Comparison of ENCODE assay signal across 10 mouse cellular contexts in genomic region chr5:74404083-74404482, GRCm38 (mm10).
DNase-seq lines count a peak whose midpoint lies in the region; ATAC-seq and TF ChIP-seq lines count a peak whose summit lies in the region.
"Had no signal": no experiment of that assay in that cellular context is flagged by ENCODE, and none has a peak within 500 bp of the region (broad histone marks: within the 10 kb centered on the region; RNA-seq: fewer than 3 reads in every experiment).

No protein-coding gene starts in this region.

- no peaks in the 10 kb centered on the region for H3K9me3 ChIP-seq in heart, embryonic 11.5 days (replicated peaks; ENCODE audit: control insufficient read depth, low read length)

- H3K9ac ChIP-seq in heart, embryonic 11.5 days (ENCODE audit: low read depth, low read length), result no peak overlapping the region

- 42% methylated on average over 5 of the region's 5 CpGs for WGBS in heart, embryonic 11.5 days (ENCODE audit: insufficient replicate concordance)

- H3K4me1 ChIP-seq in heart, embryonic 11.5 days (ENCODE audit: control insufficient read depth, insufficient read depth, low read length), result peaks cover 13% of the 10 kb centered on the region; the same call in 1 of the 2 replicates

- no peak overlapping the region for H3ac ChIP-seq in myocyte (ENCODE audit: control insufficient read depth, insufficient read length)

- H3K27ac ChIP-seq in heart, embryonic 11.5 days (ENCODE audit: low read depth, low read length), result no peak overlapping the region
- H3K27ac ChIP-seq: layer of hippocampus, adult 2 months had no signal

- peak; percentile 79 for ATAC-seq in inflammation-experienced regulatory T-cells, adult 6 months
- ATAC-seq in heart, embryonic 11.5 days (replicated peaks; ENCODE audit: insufficient number of reproducible peaks, low FRiP score, low TSS enrichment), result no peak

- no peak overlapping the region for H3K4me3 ChIP-seq in myocyte
- no peak overlapping the region for H3K4me3 ChIP-seq in heart, embryonic 11.5 days (ENCODE audit: low read depth, low read length)
- H3K4me3 ChIP-seq: layer of hippocampus, adult 2 months had no signal

- H3K27me3 ChIP-seq in myocyte (ENCODE audit: control insufficient read depth, insufficient read depth, insufficient read length), result no peaks in the 10 kb centered on the region
- H3K27me3 ChIP-seq in heart, embryonic 11.5 days (ENCODE audit: control insufficient read depth, insufficient read depth, low read length), result no peaks in the 10 kb centered on the region

- TF ChIP-seq POLR2A in myocyte (IDR thresholded peaks at IDR 0.05; ENCODE audit: insufficient read length, low read depth), result no peak

- H3K4me2 ChIP-seq in myocyte (ENCODE audit: low read depth), result no peak overlapping the region
- no peak overlapping the region for H3K4me2 ChIP-seq in heart, embryonic 11.5 days

- H3K79me2 ChIP-seq in myocyte (ENCODE audit: control insufficient read depth, insufficient read depth), result no peaks in the 10 kb centered on the region

- peak; percentile 34 for DNase-seq in adrenal gland, postnatal 14 days
- DNase-seq in adrenal gland, adult 18-20 months (ENCODE audit: low spot score in 2 of 2), result no peak
- DNase-seq in 416B (ENCODE audit: low read depth), result peak; percentile 90
- DNase-seq in right cerebral cortex, postnatal 10 days (ENCODE audit: low spot score in 2 of 2), result no peak
- DNase-seq in right cerebral cortex, postnatal 36 days (ENCODE audit: low spot score in 2 of 2), result no peak
- DNase-seq: right cerebral cortex, postnatal 14 days had no signal

- H3K36me3 ChIP-seq in myocyte (ENCODE audit: control insufficient read depth, insufficient read depth), result no peaks in the 10 kb centered on the region
- no peaks in the 10 kb centered on the region for H3K36me3 ChIP-seq in heart, embryonic 11.5 days (ENCODE audit: control insufficient read depth, insufficient read depth, low read length)

TF ChIP-seq in myocyte, 11 proteins besides CTCF, POLR2A, EP300 and RAD21:
- peak in 1 of 3 experiments; percentile 38 for TF ChIP-seq MYOG (IDR thresholded peaks at IDR 0.05; ENCODE audit: control insufficient read depth in 1 of 3, insufficient read depth in 1 of 3, insufficient read length in 2 of 3, low read depth in 2 of 3)
- no peak for TF ChIP-seq TCF3 (IDR thresholded peaks at IDR 0.05; ENCODE audit: insufficient read length, low read depth)
- no peak for TF ChIP-seq CEBPB (IDR thresholded peaks at IDR 0.05; ENCODE audit: insufficient read depth, poor library complexity, severe bottlenecking)
- TF ChIP-seq MYOD1 (IDR thresholded peaks at IDR 0.05; ENCODE audit: control insufficient read depth in 1 of 3, insufficient read length in 2 of 3, low read depth in 2 of 3), result peak in 1 of 3 experiments; percentile 64
- peak; percentile 49 for TF ChIP-seq USF1 (IDR thresholded peaks at IDR 0.05; ENCODE audit: low read depth)
- TF ChIP-seq POLR2AphosphoS2 (IDR thresholded peaks at IDR 0.05; ENCODE audit: insufficient read length, low read depth), result no peak
- no peak for TF ChIP-seq TCF12 (IDR thresholded peaks at IDR 0.05; ENCODE audit: insufficient read depth, poor library complexity, severe bottlenecking)
- no peak for TF ChIP-seq E2F4 (IDR thresholded peaks at IDR 0.05; ENCODE audit: insufficient read depth)
- TF ChIP-seq REST (IDR thresholded peaks at IDR 0.05; ENCODE audit: insufficient read depth, insufficient read length), result no peak
- TF ChIP-seq MAX (IDR thresholded peaks at IDR 0.05; ENCODE audit: low read depth), result no peak
- no peak for TF ChIP-seq SRF (IDR thresholded peaks at IDR 0.05; ENCODE audit: control insufficient read depth, insufficient read length, low read depth)

Comparison
In these comparisons a context has a peak if more than half of its experiments do, and no peak if none do; other contexts are left out.
1. DNase-seq: peak in adrenal gland, postnatal 14 days (single experiment) and 416B (single experiment); none in adrenal gland, adult 18-20 months (0 of 2), right cerebral cortex, postnatal 10 days (0 of 2) and right cerebral cortex, postnatal 36 days (0 of 2).